Mouse (Mus musculus) neural tube, embryonic 14.5 days (tissue): ENCODE data around the gene Rpl22l1. TPM values are rescaled to one million over a fixed set of nuclear protein-coding genes. Genes with fewer than 3 reads are reported as not detected.

ENCODE experiments used
- polyA plus RNA-seq: library from polyadenylated mRNA; unstranded; fragments of >200 nt; fragmentation: Nextera tagmentation; extraction: Ambion mirVana; gene quantifications from 2 replicates; pipeline ENCODE4 v1.2.1, GENCODE M21; 2014

Gene Rpl22l1
- polyA plus RNA-seq, 1 experiment from 2014 or later: 256 TPM

Other genes with a start within 250 kb of the Rpl22l1 start
- gene Slc2a2, start 107.5 kb upstream of the Rpl22l1 start, polyA plus RNA-seq: 0.09 TPM in 1 of 2 replicates, not detected in the other
- gene Eif5a2, start 24.2 kb upstream of the Rpl22l1 start, polyA plus RNA-seq: 13.6 and 18.0 TPM in 2 replicates
- gene Gm1527, start 87.2 kb downstream of the Rpl22l1 start, polyA plus RNA-seq: not detected in 2 replicates